Mouse (Mus musculus): Measurements from ENCODE around the gene C9orf72.

C9orf72 gene

DNA sequence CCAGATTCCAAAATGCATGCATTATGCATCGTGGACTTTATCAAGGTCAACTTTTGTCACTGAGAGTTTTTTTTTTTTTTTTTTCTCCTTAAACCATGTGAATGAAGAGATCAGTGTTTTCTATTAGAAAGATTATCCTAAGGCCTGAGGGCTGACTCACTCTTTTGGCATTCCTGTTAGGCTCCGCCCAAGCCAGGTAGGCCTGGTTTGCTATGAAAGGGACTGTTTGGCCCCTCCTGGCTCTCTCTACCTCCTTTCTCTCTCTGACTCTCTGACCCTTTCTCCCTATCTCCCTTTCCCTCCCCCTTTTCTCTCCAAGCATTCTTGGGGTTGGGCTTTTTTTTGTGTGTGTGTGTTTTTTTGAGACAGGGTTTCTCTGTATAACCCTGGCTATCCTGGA, 50.4 kb downstream of the C9orf72 start:
- no peak for DNase-seq (ENCODE audit: low spot score)

- DNase-seq (ENCODE audit: low spot score): no peak
These were observed 52.4 kb downstream of the C9orf72 start for GRCm38 (mm10) chr4:35173551-35173950.

DNA sequence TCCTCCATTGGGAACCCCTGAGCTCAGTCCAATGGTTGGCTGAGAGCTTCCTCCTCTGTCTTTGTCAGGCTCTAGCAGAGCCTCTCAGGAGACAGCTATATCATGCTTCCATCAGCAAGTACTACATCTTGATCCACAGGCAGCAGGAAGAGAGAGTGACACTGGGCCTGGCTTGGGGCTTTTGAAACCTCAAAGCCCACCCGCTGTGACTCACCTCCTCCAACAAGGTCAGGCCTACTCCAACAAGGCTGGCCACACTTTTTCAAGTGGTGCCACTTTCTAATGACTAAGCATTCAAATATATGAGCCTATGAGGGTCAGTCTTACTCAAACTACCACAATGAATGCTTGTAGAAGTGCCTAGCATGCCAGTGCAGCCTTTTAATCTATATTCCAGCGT, 53.5 kb downstream of the C9orf72 start:
- no peak for DNase-seq (ENCODE audit: low spot score)

GRCm38 (mm10) chr4:35169571-35170125, 56.3 kb downstream of the C9orf72 start:
- no peak for DNase-seq (ENCODE audit: low spot score)

GRCm38 (mm10) chr4:35167855-35168254, 58.1 kb downstream of the C9orf72 start:
- DNase-seq (ENCODE audit: low spot score): no peak

- DNase-seq (ENCODE audit: low spot score): no peak
These were observed 60.0 kb downstream of the C9orf72 start for GRCm38 (mm10) chr4:35165947-35166346.

- no peak for DNase-seq (ENCODE audit: low spot score)
These were observed 60.7 kb downstream of the C9orf72 start for GRCm38 (mm10) chr4:35165275-35165674.

- DNase-seq (ENCODE audit: low spot score): no peak
These were observed 68.2 kb downstream of the C9orf72 start for GRCm38 (mm10) chr4:35157815-35158214.

- peak; percentile 91 for DNase-seq (ENCODE audit: low spot score)
These were observed 69.0 kb downstream of the C9orf72 start, which contains the start of gene Mob3b for GRCm38 (mm10) chr4:35156751-35157611. Gene Mob3b (minus strand): TSS chr4:35157484.

DNA sequence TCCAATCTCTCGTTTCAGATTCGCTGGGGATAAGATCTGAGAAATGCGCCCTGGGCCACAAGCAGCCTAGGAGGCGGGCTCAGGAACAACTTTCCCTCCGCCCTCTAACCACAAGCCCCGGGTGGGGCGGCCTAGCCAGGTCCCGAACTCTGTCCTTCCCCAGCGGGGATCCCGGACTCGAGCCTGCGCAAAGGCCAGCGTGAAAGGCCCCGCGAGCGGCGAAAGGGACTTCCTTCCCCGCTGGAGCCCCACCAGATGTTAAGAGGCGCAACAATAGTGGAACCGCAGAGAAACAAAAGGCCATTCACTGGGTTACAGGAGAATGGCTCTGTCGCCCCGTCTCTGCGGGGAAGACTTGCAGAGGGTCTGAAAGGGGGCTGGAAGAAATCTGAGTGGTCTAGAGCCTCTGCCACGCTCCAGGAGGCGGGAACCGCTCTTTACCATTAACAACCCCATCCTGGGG, 69.8 kb downstream of the C9orf72 start:
- DNase-seq (ENCODE audit: low spot score): peak; percentile 83

- DNase-seq (ENCODE audit: low spot score): peak; percentile 76
These were observed 70.6 kb downstream of the C9orf72 start for GRCm38 (mm10) chr4:35155132-35155922.

DNA sequence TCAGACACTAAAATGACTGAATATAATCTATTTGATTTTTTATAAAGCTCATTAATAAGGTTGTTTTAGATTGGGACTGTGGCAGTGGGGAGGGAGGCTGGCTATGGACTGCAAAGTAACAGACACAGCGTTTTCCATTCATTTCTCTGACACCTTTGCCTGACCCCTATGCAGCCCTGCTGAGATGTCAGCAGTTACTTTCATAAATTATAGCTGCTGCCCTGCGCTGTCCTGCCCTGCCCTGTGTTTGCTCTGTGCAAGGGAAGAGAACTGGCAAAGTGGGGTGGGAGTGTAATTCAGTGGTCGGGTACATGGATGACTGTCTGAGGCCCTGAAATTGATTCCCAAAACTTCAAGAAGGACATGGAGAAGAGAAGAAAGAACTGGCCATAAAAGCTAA, 71.9 kb downstream of the C9orf72 start:
- DNase-seq (ENCODE audit: low spot score): peak; percentile 64

DNA sequence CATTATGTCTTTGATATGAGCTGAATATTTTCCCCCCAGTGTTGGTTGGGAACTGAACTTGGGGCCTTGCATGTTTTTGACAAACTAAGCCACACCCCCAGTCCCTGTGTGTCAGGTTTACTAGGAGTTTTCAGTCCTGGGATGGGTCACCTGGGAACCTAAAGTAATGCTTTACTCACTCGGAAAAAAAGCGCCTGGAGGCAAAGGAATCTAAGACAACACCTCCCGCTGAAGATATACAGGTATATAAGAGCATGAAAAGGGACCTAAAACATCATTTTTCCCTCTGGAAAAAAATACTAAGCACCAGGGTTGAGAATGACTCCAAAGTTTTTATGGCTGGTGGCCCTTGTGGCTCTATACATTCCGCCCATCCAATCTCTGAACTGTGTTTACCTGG, 74.2 kb downstream of the C9orf72 start, which contains the start of gene Ifnk:
Ifnk (plus strand) TSS at position 301 of the 400 bp plus-strand sequence.
- no peak for DNase-seq (ENCODE audit: low spot score)

DNA sequence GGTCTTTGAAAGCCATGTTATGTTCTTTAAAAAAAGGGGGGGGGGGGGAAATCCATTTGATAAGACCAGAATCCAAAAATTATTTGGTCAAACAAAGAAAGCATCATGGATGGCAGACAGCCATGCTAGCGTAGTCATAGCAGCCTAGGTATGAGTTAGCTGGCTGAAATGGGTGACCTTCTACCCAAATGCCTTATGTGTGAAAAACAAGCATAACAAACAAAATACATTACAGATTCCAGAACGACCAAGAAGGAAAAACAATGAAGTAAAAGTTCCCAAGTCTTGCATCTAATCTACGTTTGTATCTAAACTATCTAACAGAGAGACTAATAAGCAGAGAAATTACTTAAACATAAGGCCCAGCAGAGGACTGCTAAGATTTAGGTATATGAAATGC, 75.3 kb downstream of the C9orf72 start:
- no peak for DNase-seq (ENCODE audit: low spot score)

- DNase-seq (ENCODE audit: low spot score): no peak
These were observed 77.6 kb downstream of the C9orf72 start for GRCm38 (mm10) chr4:35148326-35148725.

DNA sequence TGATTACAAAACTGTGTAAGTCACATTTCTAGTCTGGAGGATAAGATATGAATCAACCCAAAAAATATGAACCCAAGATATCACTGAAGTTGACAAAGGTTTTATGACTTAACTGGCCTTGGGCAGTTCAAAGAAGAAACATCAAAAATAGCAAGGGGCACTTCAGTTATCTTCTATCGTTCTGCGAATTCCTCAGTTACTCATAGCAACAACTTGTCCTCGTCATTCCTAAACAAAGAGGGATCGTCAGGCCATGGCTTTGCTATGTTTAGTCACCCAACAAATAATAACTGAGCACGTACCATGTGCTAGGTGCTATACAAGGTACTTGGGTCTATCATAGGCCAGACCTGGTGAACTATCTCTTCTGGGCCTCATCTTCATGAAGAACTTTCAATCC, 79.4 kb downstream of the C9orf72 start:
- DNase-seq (ENCODE audit: low spot score): no peak

DNA sequence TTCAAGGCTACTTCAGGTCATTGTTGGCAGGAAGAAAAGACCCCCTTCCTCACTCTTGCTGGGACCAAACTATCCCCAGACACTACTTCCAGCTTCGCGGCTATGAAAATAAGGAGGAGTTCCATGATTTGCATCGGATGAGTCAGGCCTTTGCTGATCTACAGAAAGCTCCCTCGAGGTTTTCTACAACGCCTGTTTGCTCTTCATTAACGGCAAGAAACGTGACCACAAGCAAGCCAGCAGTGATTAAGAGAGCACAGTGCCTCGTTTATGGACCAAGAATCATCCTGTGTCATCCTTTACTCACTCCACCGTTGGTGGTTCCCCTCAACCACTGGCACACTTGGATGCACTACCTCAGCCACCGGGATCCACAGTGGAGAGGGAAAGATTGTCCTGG, 80.2 kb downstream of the C9orf72 start:
- no peak for DNase-seq (ENCODE audit: low spot score)

- DNase-seq (ENCODE audit: low spot score): no peak
These were observed 82.4 kb downstream of the C9orf72 start for GRCm38 (mm10) chr4:35143472-35144102.
